Mouse (Mus musculus) C3H10T1/2 (cell line): ENCODE measurements around the gene Pdzrn3. TPM values are rescaled to one million over a fixed set of nuclear protein-coding genes. Genes with fewer than 3 reads are reported as not detected.

Experiments used
- polyA plus RNA-seq, 2 experiments: library from polyadenylated mRNA; unstranded; fragments of >200 nt; fragmentation: generic; extraction: Trizol; gene quantifications; one replicate each; pipeline ENCODE4 v1.2.1; 2012; ENCODE audit warnings: missing spikeins in 2 of 2

The Pdzrn3 gene
- polyA plus RNA-seq: 1 to 10 TPM in 1 of 2 experiments, under 1 TPM in 1; 0.87 to 9.7 TPM

DNA sequence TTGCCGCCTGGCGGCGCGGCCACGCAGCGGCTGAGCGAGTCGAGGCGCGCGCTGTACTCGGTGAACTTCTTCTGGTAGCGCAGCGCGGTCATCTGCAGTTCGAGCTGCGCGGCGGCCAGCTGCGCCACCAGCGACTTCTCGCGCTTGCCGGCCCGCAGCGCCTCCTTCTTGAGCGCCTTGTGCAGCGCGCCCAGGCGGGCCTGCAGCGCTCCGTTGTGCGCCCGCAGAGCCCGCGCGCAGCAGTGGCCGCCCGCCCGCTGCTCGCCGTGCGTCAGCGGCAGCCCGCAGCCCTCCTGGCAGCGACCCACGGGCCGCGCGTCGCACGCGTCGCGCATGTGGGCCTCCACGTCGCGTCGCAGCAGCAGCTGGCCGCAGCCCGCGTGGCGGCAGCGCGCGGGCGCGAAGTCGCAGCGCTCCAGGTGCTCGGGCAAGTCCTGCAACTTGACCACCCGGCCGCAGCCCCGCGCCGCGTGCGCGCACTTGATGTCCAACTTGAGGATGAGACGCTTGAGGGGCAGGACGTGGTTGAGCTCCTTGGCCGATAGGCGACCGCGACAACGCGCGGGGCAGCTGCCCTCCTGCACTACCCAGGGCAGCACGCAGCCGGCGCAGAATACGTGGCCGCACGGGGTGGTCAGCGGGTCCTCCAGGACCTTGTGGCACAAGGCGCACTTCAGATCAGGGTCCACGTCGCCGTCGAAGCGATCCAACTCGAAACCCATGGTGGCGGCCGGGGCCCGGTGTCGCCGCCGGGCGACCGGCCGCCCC lies at the start of gene Pdzrn3:
Pdzrn3 (minus strand) TSS at position 731 of the 768 bp plus-strand sequence.

